Mouse (Mus musculus): ENCODE data around the gene Olfr659. TPM values are rescaled to one million over a fixed set of nuclear protein-coding genes. Genes with fewer than 3 reads are reported as not detected.

The Olfr659 gene
- not detected in 2 replicates for polyA plus RNA-seq (2012; rRNA removed)

DNA sequence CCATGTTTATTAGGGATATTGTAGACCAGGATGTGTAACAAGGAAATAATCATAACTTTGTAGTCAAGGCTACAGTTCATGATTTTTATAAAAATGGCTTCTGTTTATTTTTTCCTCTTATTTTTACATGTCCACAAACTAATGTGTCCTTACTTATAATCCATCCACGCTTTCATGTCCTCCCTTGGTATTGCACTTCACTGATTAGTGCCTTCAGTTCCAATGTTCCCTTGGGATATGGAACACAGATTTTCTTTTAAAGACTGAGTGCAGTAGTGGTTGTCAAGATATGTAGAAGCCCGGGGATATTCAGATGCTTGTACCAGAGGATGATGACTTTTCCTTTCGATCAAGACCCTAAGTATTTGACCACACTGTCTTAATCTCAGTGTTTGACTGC, at the start of gene Olfr659:
Gene Olfr659, plus strand, starts transcription at position 301 of the 400 bp plus-strand sequence.
- 80% methylated on average over 3 of the region's 3 CpGs for WGBS
- TF ChIP-seq POLR2A (IDR thresholded peaks at IDR 0.05; ENCODE audit: low read depth, low read length) (no peak), CTCF (conservative IDR thresholded peaks at IDR 0.05; ENCODE audit: insufficient read depth, insufficient read length, low read depth, low read length) (no peak)
- no peak within 1 kb of the TSS for H3K4me3 ChIP-seq (ENCODE audit: insufficient read depth, low read depth, low read length)
- no peaks in the 10 kb centered on the region for H3K27me3 ChIP-seq (replicated peaks; ENCODE audit: control insufficient read depth, insufficient read depth, low read length)
- H3K36me3 ChIP-seq (ENCODE audit: control insufficient read depth, insufficient read depth, low read length), result no peaks in the 10 kb centered on the region
- H3K27ac ChIP-seq (ENCODE audit: insufficient read depth, low read depth, low read length), result no peak within 1 kb of the TSS
- DNase-seq, result no peak
- H3K4me1 ChIP-seq (ENCODE audit: control insufficient read depth, insufficient read depth, low read length), result no peaks in the 10 kb centered on the region

DNA sequence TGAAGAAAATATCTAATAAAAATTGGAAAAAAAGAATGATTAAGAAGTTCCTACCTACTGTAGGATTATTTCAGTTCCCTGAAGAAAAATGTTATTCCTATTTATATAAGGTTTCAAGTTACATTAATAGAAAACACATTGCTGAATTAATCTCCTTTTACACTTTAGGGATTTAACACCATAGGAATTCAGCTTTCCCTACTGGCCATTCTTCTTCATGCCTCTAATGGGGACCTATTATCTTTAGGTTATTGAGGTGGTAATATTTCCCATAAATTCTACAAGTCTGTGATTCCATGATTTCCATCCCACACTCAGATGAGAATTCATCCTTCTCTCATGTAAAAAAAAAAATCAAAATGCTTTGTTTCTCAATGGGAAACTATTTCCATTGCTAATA, 42.1 kb upstream of the Olfr659 start, which contains the start of gene Olfr657:
Gene Olfr657, plus strand, starts transcription at position 301 of the 400 bp plus-strand sequence.
- Histone ChIP-seq H3K36me3 (ENCODE audit: control insufficient read depth, insufficient read depth, low read length) (no peaks in the 10 kb centered on the region), H3K4me1 (ENCODE audit: control insufficient read depth, insufficient read depth, low read length) (no peaks in the 10 kb centered on the region)
- DNase-seq, result no peak

DNA sequence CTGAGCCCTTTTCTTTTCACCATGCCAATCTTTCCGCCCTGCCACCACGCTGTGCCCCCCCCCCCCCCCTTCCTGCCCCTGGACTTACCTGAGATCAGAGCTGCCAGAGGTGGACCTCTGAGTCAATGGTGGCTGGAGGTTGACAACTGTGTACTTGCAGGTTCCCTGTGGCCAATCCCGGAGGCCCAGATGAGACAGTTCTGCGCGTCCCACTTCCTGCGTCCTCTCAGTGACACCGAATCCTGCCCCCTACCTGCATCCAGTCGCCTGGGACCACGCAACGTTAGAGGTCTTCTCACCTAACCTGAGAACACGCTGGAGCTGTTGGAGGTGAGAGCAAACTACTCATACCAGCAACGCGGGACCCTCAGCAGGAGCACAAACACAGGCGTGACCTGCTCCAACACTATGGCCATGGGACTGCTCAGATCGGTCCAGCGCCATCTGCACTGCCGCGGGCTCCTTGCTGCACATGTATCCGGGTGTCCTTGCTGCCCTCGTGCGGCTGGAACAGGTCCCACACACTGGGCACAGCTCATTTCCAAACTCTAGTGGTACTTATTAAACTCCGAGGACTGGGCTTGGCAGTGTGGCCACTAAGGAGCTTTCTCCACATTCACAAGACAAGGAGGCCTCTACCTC, 19.6 kb upstream of the Olfr659 start, which contains the start of gene Olfr658:
Gene Olfr658, minus strand, starts transcription at position 465 of the 642 bp plus-strand sequence.
- no peak within 1 kb of the TSS for H3K4me3 ChIP-seq (ENCODE audit: insufficient read depth, low read depth, low read length)
- 28% methylated on average over 21 of the region's 22 CpGs for WGBS
- H3K36me3 ChIP-seq (ENCODE audit: control insufficient read depth, insufficient read depth, low read length), result no peaks in the 10 kb centered on the region
- no peaks in the 10 kb centered on the region for H3K27me3 ChIP-seq (replicated peaks; ENCODE audit: control insufficient read depth, insufficient read depth, low read length)
- H3K27ac ChIP-seq (ENCODE audit: insufficient read depth, low read depth, low read length), result no peak within 1 kb of the TSS
- no peaks in the 10 kb centered on the region for H3K4me1 ChIP-seq (ENCODE audit: control insufficient read depth, insufficient read depth, low read length)
- no peak for TF ChIP-seq POLR2A (IDR thresholded peaks at IDR 0.05; ENCODE audit: low read depth, low read length)
- TF ChIP-seq CTCF (conservative IDR thresholded peaks at IDR 0.05; ENCODE audit: insufficient read depth, insufficient read length, low read depth, low read length), result peak; percentile 51
- DNase-seq, result peak; percentile 26

More for the DNA sequence above, 42.1 kb upstream of the Olfr659 start, which contains the start of gene Olfr657:
- H3K27ac ChIP-seq (ENCODE audit: insufficient read depth, low read depth, low read length), result no peak within 1 kb of the TSS
- no peak for TF ChIP-seq POLR2A (IDR thresholded peaks at IDR 0.05; ENCODE audit: low read depth, low read length)
- no peak for TF ChIP-seq CTCF (conservative IDR thresholded peaks at IDR 0.05; ENCODE audit: insufficient read depth, insufficient read length, low read depth, low read length)
- H3K4me3 ChIP-seq (ENCODE audit: insufficient read depth, low read depth, low read length), result no peak within 1 kb of the TSS
- H3K27me3 ChIP-seq (replicated peaks; ENCODE audit: control insufficient read depth, insufficient read depth, low read length), result no peaks in the 10 kb centered on the region

DNA sequence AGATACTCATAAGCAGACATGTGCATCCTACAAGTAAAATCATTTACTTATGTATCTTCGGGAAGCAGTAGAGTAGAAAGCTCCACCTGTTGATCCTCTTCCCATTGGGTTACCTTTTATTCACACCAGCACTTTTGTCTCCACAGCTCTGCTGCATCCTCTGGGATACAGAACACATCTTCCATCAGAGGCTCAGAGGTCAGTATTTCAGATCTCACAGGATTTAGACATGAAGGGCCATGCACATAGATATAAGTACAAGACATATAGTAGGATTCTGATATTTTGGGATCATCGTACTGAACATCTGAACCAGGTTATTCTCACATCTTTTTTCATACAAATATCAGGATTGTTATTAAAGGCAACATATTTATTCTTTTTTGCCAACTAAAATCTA, 19.6 kb downstream of the Olfr659 start, which contains the start of gene Olfr661:
Gene Olfr661, plus strand, starts transcription at position 301 of the 400 bp plus-strand sequence.
- Histone ChIP-seq H3K36me3 (ENCODE audit: control insufficient read depth, insufficient read depth, low read length) (no peaks in the 10 kb centered on the region), H3K4me1 (ENCODE audit: control insufficient read depth, insufficient read depth, low read length) (no peaks in the 10 kb centered on the region), H3K27ac (ENCODE audit: insufficient read depth, low read depth, low read length) (no peak within 1 kb of the TSS), H3K27me3 (replicated peaks; ENCODE audit: control insufficient read depth, insufficient read depth, low read length) (no peaks in the 10 kb centered on the region; the same call in 1 of the 2 replicates), H3K4me3 (ENCODE audit: insufficient read depth, low read depth, low read length) (no peak within 1 kb of the TSS)
- TF ChIP-seq CTCF (conservative IDR thresholded peaks at IDR 0.05; ENCODE audit: insufficient read depth, insufficient read length, low read depth, low read length) (no peak), POLR2A (IDR thresholded peaks at IDR 0.05; ENCODE audit: low read depth, low read length) (no peak)
- no peak for DNase-seq
- 84% methylated on average over 2 of the region's 2 CpGs for WGBS

Other genes with a start within 250 kb of the Olfr659 start
- 2.1 and 4.6 TPM in 2 replicates for gene Trim30a, start 201.6 kb upstream of the Olfr659 start, polyA plus RNA-seq (2012; rRNA removed)
- 0.39 and 0.92 TPM in 2 replicates for gene Trim30d, start 158.9 kb upstream of the Olfr659 start, polyA plus RNA-seq (2012; rRNA removed)
- gene Olfr651, start 116.6 kb upstream of the Olfr659 start, polyA plus RNA-seq (2012; rRNA removed), result not detected in 2 replicates
- gene Olfr652, start 105.9 kb upstream of the Olfr659 start, polyA plus RNA-seq (2012; rRNA removed), result not detected in 2 replicates
- gene Olfr653, start 89.4 kb upstream of the Olfr659 start, polyA plus RNA-seq (2012; rRNA removed), result not detected in 2 replicates
- gene Olfr654, start 79.7 kb upstream of the Olfr659 start, polyA plus RNA-seq (2012; rRNA removed), result not detected in 2 replicates
- not detected in 2 replicates for gene Olfr655, start 65.0 kb upstream of the Olfr659 start, polyA plus RNA-seq (2012; rRNA removed)
- gene Olfr656, start 52.8 kb upstream of the Olfr659 start, polyA plus RNA-seq (2012; rRNA removed), result not detected in 2 replicates
- gene Olfr657, start 42.0 kb upstream of the Olfr659 start, polyA plus RNA-seq (2012; rRNA removed), result not detected in 2 replicates
- not detected in 2 replicates for gene Olfr658, start 19.4 kb upstream of the Olfr659 start, polyA plus RNA-seq (2012; rRNA removed)
- not detected in 2 replicates for gene Olfr661, start 19.7 kb downstream of the Olfr659 start, polyA plus RNA-seq (2012; rRNA removed)
- not detected in 2 replicates for gene Usp17le, start 110.7 kb downstream of the Olfr659 start, polyA plus RNA-seq (2012; rRNA removed)
- gene Usp17lb, start 175.8 kb downstream of the Olfr659 start, polyA plus RNA-seq (2012; rRNA removed), result not detected in 2 replicates
- not detected in 2 replicates for gene Usp17la, start 190.3 kb downstream of the Olfr659 start, polyA plus RNA-seq (2012; rRNA removed)
- not detected in 2 replicates for gene Olfr665, start 211.3 kb downstream of the Olfr659 start, polyA plus RNA-seq (2012; rRNA removed)
- not detected in 2 replicates for gene Olfr666, start 229.2 kb downstream of the Olfr659 start, polyA plus RNA-seq (2012; rRNA removed)

All from kidney, adult 2 months (tissue).